Mouse (Mus musculus): ENCODE results near the gene Gal3st2c.

Gene Gal3st2c

GRCm38 (mm10) chr1:94054481-94054880 is 64.2 kb downstream of the Gal3st2c start:
- no peak for TF ChIP-seq GATA4 (IDR thresholded peaks at IDR 0.05; ENCODE audit: insufficient replicate concordance, low read length)

- TF ChIP-seq GATA4 (IDR thresholded peaks at IDR 0.05; ENCODE audit: insufficient replicate concordance, low read length) = no peak
These were observed 65.7 kb downstream of the Gal3st2c start for GRCm38 (mm10) chr1:94055966-94056365.

- TF ChIP-seq GATA4 (IDR thresholded peaks at IDR 0.05; ENCODE audit: insufficient replicate concordance, low read length) = no peak
These were observed 67.1 kb downstream of the Gal3st2c start for GRCm38 (mm10) chr1:94057401-94057800.

All from liver, adult (tissue).